Mouse (Mus musculus) megakaryocyte, embryonic 14.5 days (primary cell): ENCODE results near the gene Stox2. TPM values are rescaled to one million over a fixed set of nuclear protein-coding genes. Genes with fewer than 3 reads are reported as not detected.
A peak's percentile ranks its signal among the peaks of the same experiment; 100 is the strongest.
"Not testable (repeated sequence)": the region's sequence is repeated elsewhere in the genome, so short reads cannot be mapped to it uniquely, and the experiment has no call there.

Experiments
- H3K27me3 ChIP-seq: replicated peaks from 2 replicates; pipeline ENCODE3; 2012; ENCODE audit warnings: inconsistent platforms
- H3K36me3 ChIP-seq: replicated peaks from 2 replicates; pipeline ENCODE3; 2012; ENCODE audit warnings: low read length, inconsistent platforms, mixed read lengths
- H3K4me1 ChIP-seq: 2 replicates; pipeline ENCODE4 v1.6.1; 2012; ENCODE audit warnings: inconsistent platforms
- H3K4me3 ChIP-seq: replicated peaks from 2 replicates; pipeline ENCODE3; 2012; ENCODE audit warnings: moderate library complexity, mild to moderate bottlenecking, inconsistent platforms
- H3K9me3 ChIP-seq: 2 replicates; pipeline ENCODE4 v1.6.1; 2012; ENCODE audit warnings: inconsistent platforms
- FLI1 ChIP-seq: IDR thresholded peaks from 2 replicates; pipeline ENCODE4 v1.6.1; 2012; ENCODE audit warnings: low read length, inconsistent platforms, mixed read lengths
- GATA1 ChIP-seq: IDR thresholded peaks from 3 replicates; pipeline ENCODE4 v1.6.1; 2012; ENCODE audit warnings: mixed read lengths, low read length, inconsistent platforms, borderline replicate concordance
- polyA plus RNA-seq: library from polyadenylated mRNA; stranded (reverse); fragments of >175 nt; gene quantifications from 2 replicates; pipeline ENCODE4 v1.2.3, GENCODE M21; 2012; ENCODE audit warnings: low replicate concordance; ENCODE audit not compliant: insufficient read depth

Stox2 gene
- polyA plus RNA-seq, 1 experiment = not detected

GRCm38 (mm10) chr8:47439271-47439670, 6.9 kb downstream of the Stox2 start:
- TF ChIP-seq FLI1 = no peak
- Histone ChIP-seq H3K36me3 (no peaks in the 10 kb centered on the region), H3K9me3 (peaks cover 26% of the 10 kb centered on the region), H3K4me3 (no peak overlapping the region), H3K4me1 (no peaks in the 10 kb centered on the region), H3K27me3 (no peaks in the 10 kb centered on the region)

GRCm38 (mm10) chr8:47437976-47438375, 8.2 kb downstream of the Stox2 start:
- Histone ChIP-seq H3K36me3 (no peaks in the 10 kb centered on the region), H3K9me3 (peaks cover 31% of the 10 kb centered on the region), H3K4me1 (no peaks in the 10 kb centered on the region), H3K4me3 (no peak overlapping the region), H3K27me3 (no peaks in the 10 kb centered on the region)
- TF ChIP-seq GATA1 (no peak), FLI1 (no peak)

- Histone ChIP-seq H3K36me3 (no peaks in the 10 kb centered on the region), H3K4me1 (no peaks in the 10 kb centered on the region), H3K4me3 (no peak overlapping the region), H3K9me3 (peaks cover 22% of the 10 kb centered on the region), H3K27me3 (no peaks in the 10 kb centered on the region)
- TF ChIP-seq GATA1 = no peak
- TF ChIP-seq FLI1 = no peak
Measured at GRCm38 (mm10) chr8:47435861-47436260, 10.3 kb downstream of the Stox2 start.

- H3K4me3 ChIP-seq = no peak overlapping the region
Measured at GRCm38 (mm10) chr8:47435412-47435811, 10.8 kb downstream of the Stox2 start.

GRCm38 (mm10) chr8:47431263-47431662, 14.9 kb downstream of the Stox2 start:
- Histone ChIP-seq H3K36me3 (no peaks in the 10 kb centered on the region), H3K9me3 (peaks cover 17% of the 10 kb centered on the region), H3K4me3 (no peak overlapping the region), H3K4me1 (no peaks in the 10 kb centered on the region), H3K27me3 (no peaks in the 10 kb centered on the region)
- TF ChIP-seq FLI1 = no peak
- no peak for TF ChIP-seq GATA1

More at GRCm38 (mm10) chr8:47435412-47435811, 10.8 kb downstream of the Stox2 start:
- H3K27me3 ChIP-seq = no peaks in the 10 kb centered on the region
- no peaks in the 10 kb centered on the region for H3K4me1 ChIP-seq
- no peaks in the 10 kb centered on the region for H3K36me3 ChIP-seq
- H3K9me3 ChIP-seq = peaks cover 23% of the 10 kb centered on the region
- TF ChIP-seq FLI1 (no peak), GATA1 (no peak)

- H3K36me3 ChIP-seq, H3K9me3 ChIP-seq, H3K4me3 ChIP-seq: not testable (repeated sequence)
- Histone ChIP-seq H3K27me3 (peaks cover 64% of the 10 kb centered on the region), H3K4me1 (peaks cover 16% of the 10 kb centered on the region)
Measured at GRCm38 (mm10) chr8:47414258-47414525, 32.0 kb downstream of the Stox2 start.

GRCm38 (mm10) chr8:47413524-47414257, 32.5 kb downstream of the Stox2 start:
- peak overlapping the region; percentile 89 for H3K4me3 ChIP-seq
- TF ChIP-seq GATA1 (no peak), FLI1 (no peak)
- H3K27me3 ChIP-seq = peaks cover 69% of the 10 kb centered on the region
- H3K9me3 ChIP-seq = no peaks in the 10 kb centered on the region
- H3K36me3 ChIP-seq = no peaks in the 10 kb centered on the region
- H3K4me1 ChIP-seq = peaks cover 16% of the 10 kb centered on the region

- Histone ChIP-seq H3K4me1 (peaks cover 16% of the 10 kb centered on the region), H3K36me3 (no peaks in the 10 kb centered on the region), H3K9me3 (no peaks in the 10 kb centered on the region), H3K27me3 (peaks cover 72% of the 10 kb centered on the region), H3K4me3 (peak overlapping the region; percentile 89)
- no peak for TF ChIP-seq FLI1
- no peak for TF ChIP-seq GATA1
Measured at GRCm38 (mm10) chr8:47412696-47413523, 33.3 kb downstream of the Stox2 start.

GRCm38 (mm10) chr8:47411994-47412695, 34.0 kb downstream of the Stox2 start:
- H3K4me1 ChIP-seq = peaks cover 16% of the 10 kb centered on the region
- no peaks in the 10 kb centered on the region for H3K36me3 ChIP-seq
- peaks cover 72% of the 10 kb centered on the region for H3K27me3 ChIP-seq
- no peaks in the 10 kb centered on the region for H3K9me3 ChIP-seq
- H3K4me3 ChIP-seq = peak overlapping the region; percentile 47
- no peak for TF ChIP-seq FLI1
- TF ChIP-seq GATA1 = no peak

- TF ChIP-seq GATA1 = no peak
- TF ChIP-seq FLI1 = no peak
- H3K27me3 ChIP-seq = peaks cover 69% of the 10 kb centered on the region
- H3K4me3 ChIP-seq = no peak overlapping the region
- H3K36me3 ChIP-seq = no peaks in the 10 kb centered on the region
- H3K9me3 ChIP-seq = 0 out of 2 replicates have a peak, but pooled peaks cover 3% of the 10 kb centered on the region
- peaks cover 16% of the 10 kb centered on the region for H3K4me1 ChIP-seq
Measured at GRCm38 (mm10) chr8:47411321-47411720, 34.8 kb downstream of the Stox2 start.
